Mouse (Mus musculus) left cerebral cortex, adult 11 months (tissue): Measurements from ENCODE around the gene Krt33b.

Experiments
- DNase-seq: peaks from one replicate; pipeline ENCODE4 v3.0.0; 2022; ENCODE audit warnings: low spot score

Krt33b gene

GRCm38 (mm10) chr11:100029768-100030167 lies at the start of gene Krt33b:
Gene Krt33b (minus strand): TSS chr11:100029868.
- no peak for DNase-seq

GRCm38 (mm10) chr11:100073873-100074272 lies 44.2 kb upstream of the Krt33b start:
- DNase-seq = no peak

- no peak for DNase-seq
These were observed 37.8 kb upstream of the Krt33b start for GRCm38 (mm10) chr11:100067293-100068036.

- DNase-seq = no peak
These were observed 36.8 kb upstream of the Krt33b start for GRCm38 (mm10) chr11:100066236-100067010.

- DNase-seq = no peak
These were observed 29.2 kb upstream of the Krt33b start for GRCm38 (mm10) chr11:100058875-100059274.

GRCm38 (mm10) chr11:100055686-100056655 lies 26.3 kb upstream of the Krt33b start:
- no peak for DNase-seq

GRCm38 (mm10) chr11:100050451-100050850 lies 20.8 kb upstream of the Krt33b start, which contains the start of gene Krt31:
Gene Krt31 (minus strand): TSS chr11:100050551.
- no peak for DNase-seq

GRCm38 (mm10) chr11:100047193-100047592 lies 17.5 kb upstream of the Krt33b start:
- DNase-seq = no peak

GRCm38 (mm10) chr11:100046303-100046866 lies 16.7 kb upstream of the Krt33b start:
- DNase-seq = no peak

GRCm38 (mm10) chr11:100041454-100041853 lies 11.8 kb upstream of the Krt33b start, which contains the start of gene Krt34:
Gene Krt34 (minus strand): TSS chr11:100041554.
- DNase-seq = no peak

- no peak for DNase-seq
These were observed 8.2 kb downstream of the Krt33b start for GRCm38 (mm10) chr11:100021438-100021837.

- DNase-seq = no peak
These were observed 10.2 kb downstream of the Krt33b start for GRCm38 (mm10) chr11:100019466-100019865.

- DNase-seq = no peak
These were observed 13.6 kb downstream of the Krt33b start, which contains the start of gene Krt33a for GRCm38 (mm10) chr11:100016112-100016511. Gene Krt33a (minus strand): TSS chr11:100016212.

- no peak for DNase-seq
These were observed 15.9 kb downstream of the Krt33b start for GRCm38 (mm10) chr11:100013691-100014171.

- no peak for DNase-seq
These were observed 19.0 kb downstream of the Krt33b start for GRCm38 (mm10) chr11:100010682-100011081.

GRCm38 (mm10) chr11:100008336-100008735 lies 21.3 kb downstream of the Krt33b start:
- no peak for DNase-seq

GRCm38 (mm10) chr11:100006624-100007023 lies 23.0 kb downstream of the Krt33b start:
- no peak for DNase-seq

- no peak for DNase-seq
These were observed 23.8 kb downstream of the Krt33b start for GRCm38 (mm10) chr11:100005905-100006304.

GRCm38 (mm10) chr11:100004846-100005245 lies 24.8 kb downstream of the Krt33b start:
- peak; percentile 52 for DNase-seq

- no peak for DNase-seq
These were observed 30.6 kb downstream of the Krt33b start for GRCm38 (mm10) chr11:99999091-99999490.

GRCm38 (mm10) chr11:99994384-99994661 lies 35.3 kb downstream of the Krt33b start:
- no peak for DNase-seq
